Mouse (Mus musculus): ENCODE measurements around the gene Mark1. TPM values are rescaled to one million over a fixed set of nuclear protein-coding genes. Genes with fewer than 3 reads are reported as not detected.

The Mark1 gene
- polyA plus RNA-seq, 1 experiment = 49.7 TPM

GRCm38 (mm10) chr1:184935490-184935889 is 63.9 kb downstream of the Mark1 start:
- Histone ChIP-seq H3K4me1 (ENCODE audit: control insufficient read depth, insufficient read depth, low read length) (peaks cover 1% of the 10 kb centered on the region; the same call in 1 of the 2 replicates), H3K27ac (ENCODE audit: insufficient read depth, low read length) (no peak overlapping the region), H3K4me3 (ENCODE audit: insufficient read depth, low read length) (no peak overlapping the region)
- TF ChIP-seq CTCF (IDR thresholded peaks at IDR 0.05; ENCODE audit: extremely low read depth, insufficient read depth, low read length) (no peak), POLR2A (IDR thresholded peaks at IDR 0.05; ENCODE audit: extremely low read depth, insufficient read depth, low read length) (no peak)

GRCm38 (mm10) chr1:184931097-184931496 is 68.3 kb downstream of the Mark1 start:
- Histone ChIP-seq H3K27ac (ENCODE audit: insufficient read depth, low read length) (no peak overlapping the region), H3K4me3 (ENCODE audit: insufficient read depth, low read length) (no peak overlapping the region), H3K4me1 (ENCODE audit: control insufficient read depth, insufficient read depth, low read length) (peaks cover 1% of the 10 kb centered on the region; the same call in 1 of the 2 replicates)
- TF ChIP-seq POLR2A (IDR thresholded peaks at IDR 0.05; ENCODE audit: extremely low read depth, insufficient read depth, low read length) (no peak), CTCF (IDR thresholded peaks at IDR 0.05; ENCODE audit: extremely low read depth, insufficient read depth, low read length) (no peak)

- Histone ChIP-seq H3K4me3 (ENCODE audit: insufficient read depth, low read length) (no peak overlapping the region), H3K27ac (ENCODE audit: insufficient read depth, low read length) (no peak overlapping the region), H3K4me1 (ENCODE audit: control insufficient read depth, insufficient read depth, low read length) (peaks cover 1% of the 10 kb centered on the region; the same call in 1 of the 2 replicates)
- TF ChIP-seq CTCF (IDR thresholded peaks at IDR 0.05; ENCODE audit: extremely low read depth, insufficient read depth, low read length) (no peak), POLR2A (IDR thresholded peaks at IDR 0.05; ENCODE audit: extremely low read depth, insufficient read depth, low read length) (no peak)
These were observed 71.0 kb downstream of the Mark1 start for GRCm38 (mm10) chr1:184928382-184928781.

- TF ChIP-seq POLR2A (IDR thresholded peaks at IDR 0.05; ENCODE audit: extremely low read depth, insufficient read depth, low read length) = no peak
- TF ChIP-seq CTCF (IDR thresholded peaks at IDR 0.05; ENCODE audit: extremely low read depth, insufficient read depth, low read length) = no peak
- Histone ChIP-seq H3K27ac (ENCODE audit: insufficient read depth, low read length) (no peak overlapping the region), H3K4me3 (ENCODE audit: insufficient read depth, low read length) (no peak overlapping the region), H3K4me1 (ENCODE audit: control insufficient read depth, insufficient read depth, low read length) (peaks cover 1% of the 10 kb centered on the region; the same call in 1 of the 2 replicates)
These were observed 71.5 kb downstream of the Mark1 start for GRCm38 (mm10) chr1:184927911-184928310.

GRCm38 (mm10) chr1:184922824-184923223 is 76.5 kb downstream of the Mark1 start:
- no peak overlapping the region for H3K4me3 ChIP-seq (ENCODE audit: insufficient read depth, low read length)
- peaks cover 2% of the 10 kb centered on the region for H3K4me1 ChIP-seq (ENCODE audit: control insufficient read depth, insufficient read depth, low read length)
- TF ChIP-seq CTCF (IDR thresholded peaks at IDR 0.05; ENCODE audit: extremely low read depth, insufficient read depth, low read length) (no peak), POLR2A (IDR thresholded peaks at IDR 0.05; ENCODE audit: extremely low read depth, insufficient read depth, low read length) (no peak)
- no peak overlapping the region for H3K27ac ChIP-seq (ENCODE audit: insufficient read depth, low read length)

GRCm38 (mm10) chr1:184920057-184920456 is 79.3 kb downstream of the Mark1 start:
- Histone ChIP-seq H3K4me1 (ENCODE audit: control insufficient read depth, insufficient read depth, low read length) (peaks cover 2% of the 10 kb centered on the region), H3K27ac (ENCODE audit: insufficient read depth, low read length) (no peak overlapping the region), H3K4me3 (ENCODE audit: insufficient read depth, low read length) (no peak overlapping the region)
- TF ChIP-seq CTCF (IDR thresholded peaks at IDR 0.05; ENCODE audit: extremely low read depth, insufficient read depth, low read length) (no peak), POLR2A (IDR thresholded peaks at IDR 0.05; ENCODE audit: extremely low read depth, insufficient read depth, low read length) (no peak)

GRCm38 (mm10) chr1:184918227-184918888 is 81.0 kb downstream of the Mark1 start:
- no peak overlapping the region for H3K4me3 ChIP-seq (ENCODE audit: insufficient read depth, low read length)
- no peak overlapping the region for H3K27ac ChIP-seq (ENCODE audit: insufficient read depth, low read length)
- no peak for TF ChIP-seq POLR2A (IDR thresholded peaks at IDR 0.05; ENCODE audit: extremely low read depth, insufficient read depth, low read length)
- peak; percentile 11; the same call in 1 of the 2 replicates for TF ChIP-seq CTCF (IDR thresholded peaks at IDR 0.05; ENCODE audit: extremely low read depth, insufficient read depth, low read length)
- peaks cover 2% of the 10 kb centered on the region for H3K4me1 ChIP-seq (ENCODE audit: control insufficient read depth, insufficient read depth, low read length)

GRCm38 (mm10) chr1:184912336-184912735 is 87.0 kb downstream of the Mark1 start:
- Histone ChIP-seq H3K27ac (ENCODE audit: insufficient read depth, low read length) (no peak overlapping the region; the same call in 1 of the 2 replicates), H3K4me3 (ENCODE audit: insufficient read depth, low read length) (no peak overlapping the region), H3K4me1 (ENCODE audit: control insufficient read depth, insufficient read depth, low read length) (no peaks in the 10 kb centered on the region; the same call in none of the 2 replicates)
- TF ChIP-seq CTCF (IDR thresholded peaks at IDR 0.05; ENCODE audit: extremely low read depth, insufficient read depth, low read length) (no peak), POLR2A (IDR thresholded peaks at IDR 0.05; ENCODE audit: extremely low read depth, insufficient read depth, low read length) (no peak)

GRCm38 (mm10) chr1:184911861-184912260 is 87.5 kb downstream of the Mark1 start:
- Histone ChIP-seq H3K27ac (ENCODE audit: insufficient read depth, low read length) (no peak overlapping the region; the same call in 1 of the 2 replicates), H3K4me3 (ENCODE audit: insufficient read depth, low read length) (no peak overlapping the region), H3K4me1 (ENCODE audit: control insufficient read depth, insufficient read depth, low read length) (no peaks in the 10 kb centered on the region; the same call in none of the 2 replicates)
- no peak for TF ChIP-seq CTCF (IDR thresholded peaks at IDR 0.05; ENCODE audit: extremely low read depth, insufficient read depth, low read length)
- TF ChIP-seq POLR2A (IDR thresholded peaks at IDR 0.05; ENCODE audit: extremely low read depth, insufficient read depth, low read length) = no peak

- no peak for TF ChIP-seq CTCF (IDR thresholded peaks at IDR 0.05; ENCODE audit: extremely low read depth, insufficient read depth, low read length)
- no peak for TF ChIP-seq POLR2A (IDR thresholded peaks at IDR 0.05; ENCODE audit: extremely low read depth, insufficient read depth, low read length)
- Histone ChIP-seq H3K27ac (ENCODE audit: insufficient read depth, low read length) (no peak overlapping the region), H3K4me1 (ENCODE audit: control insufficient read depth, insufficient read depth, low read length) (no peaks in the 10 kb centered on the region; the same call in none of the 2 replicates), H3K4me3 (ENCODE audit: insufficient read depth, low read length) (no peak overlapping the region)
These were observed 90.8 kb downstream of the Mark1 start for GRCm38 (mm10) chr1:184908558-184908957.
